Mouse (Mus musculus): ENCODE results near the gene Gm49721. TPM values are rescaled to one million over a fixed set of nuclear protein-coding genes. Genes with fewer than 3 reads are reported as not detected.
"Not testable (repeated sequence)": the region's sequence is repeated elsewhere in the genome, so short reads cannot be mapped to it uniquely, and the experiment has no call there.

Gm49721 gene
- polyA plus RNA-seq, 1 experiment from 2014 or later, result 0.75 TPM

DNA sequence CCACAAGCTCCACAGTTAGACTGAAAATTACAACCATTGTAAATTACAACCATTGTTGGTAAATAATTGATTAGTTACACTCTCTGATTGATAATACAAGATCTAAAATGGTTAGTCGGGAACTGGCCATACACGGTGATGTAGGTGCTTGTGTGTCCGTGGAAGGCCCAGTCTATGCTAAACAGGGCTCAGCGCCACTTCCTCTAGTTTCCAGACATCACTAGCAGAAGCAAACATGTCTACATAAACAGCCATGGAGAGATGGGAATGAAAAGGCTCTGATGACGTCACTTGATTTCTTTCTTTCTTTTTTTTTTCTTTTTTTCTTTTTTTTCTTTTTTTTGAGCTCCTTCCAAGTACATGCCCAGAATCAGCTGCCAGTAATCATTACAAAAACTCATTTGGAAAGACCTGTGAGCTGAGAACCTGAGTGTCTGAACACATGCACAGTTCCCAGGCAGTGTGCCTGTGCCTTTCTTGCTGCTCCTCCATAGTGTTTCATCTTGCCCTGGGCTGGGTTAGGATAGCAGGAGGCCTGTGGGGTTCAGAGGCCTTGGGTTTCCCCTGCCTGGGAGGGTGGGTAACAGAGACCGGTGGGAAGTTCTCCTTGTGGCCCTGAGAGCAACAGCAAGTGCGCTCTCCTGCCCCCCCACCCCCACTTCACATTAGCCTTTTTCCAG is 91.0 kb downstream of the Gm49721 start:
- WGBS, result 84% methylated on average over 5 of the region's 7 CpGs
- ATAC-seq (ENCODE audit: low FRiP score, low TSS enrichment); H3K27ac ChIP-seq (ENCODE audit: low read length): not testable (repeated sequence)

DNA sequence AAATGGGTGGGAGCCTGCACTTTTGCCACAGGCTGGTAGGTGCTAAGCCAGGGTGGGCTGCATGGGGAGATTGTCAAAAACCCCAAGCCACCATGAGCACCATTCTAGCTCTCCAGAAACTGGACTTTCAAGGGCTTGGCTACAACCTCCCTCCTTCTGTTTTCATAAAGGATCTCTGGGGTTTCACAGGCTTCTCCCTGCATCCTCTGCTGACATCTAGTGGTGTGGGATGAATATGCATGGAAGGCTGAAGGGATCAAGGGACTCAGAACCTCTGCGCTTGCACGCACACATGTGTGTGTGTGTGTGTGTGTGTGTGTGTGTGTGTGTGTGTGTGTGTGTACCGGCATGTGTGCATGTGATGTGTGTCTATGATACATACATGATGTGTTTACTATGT is 95.8 kb downstream of the Gm49721 start:
- not testable (repeated sequence) for H3K27ac ChIP-seq (ENCODE audit: low read length); H3K4me2 ChIP-seq (replicated peaks; ENCODE audit: low read depth, low read length); H3K27me3 ChIP-seq (ENCODE audit: insufficient read depth, low read length); H3K9me3 ChIP-seq (ENCODE audit: low read length); H3K4me3 ChIP-seq (ENCODE audit: low read length); H3K9ac ChIP-seq (replicated peaks; ENCODE audit: low read length); H3K36me3 ChIP-seq (ENCODE audit: insufficient read depth, low read length); H3K4me1 ChIP-seq (ENCODE audit: insufficient read depth, low read length)
- ATAC-seq (ENCODE audit: low FRiP score, low TSS enrichment), result peak; percentile 25; the same call in 1 of the 2 replicates
- 34% methylated on average over 3 of the region's 3 CpGs for WGBS

More for the DNA sequence above, 91.0 kb downstream of the Gm49721 start:
- not testable (repeated sequence) for H3K4me1 ChIP-seq (ENCODE audit: insufficient read depth, low read length); H3K4me3 ChIP-seq (ENCODE audit: low read length); H3K4me2 ChIP-seq (replicated peaks; ENCODE audit: low read depth, low read length); H3K9me3 ChIP-seq (ENCODE audit: low read length); H3K36me3 ChIP-seq (ENCODE audit: insufficient read depth, low read length); H3K27me3 ChIP-seq (ENCODE audit: insufficient read depth, low read length); H3K9ac ChIP-seq (replicated peaks; ENCODE audit: low read length)

DNA sequence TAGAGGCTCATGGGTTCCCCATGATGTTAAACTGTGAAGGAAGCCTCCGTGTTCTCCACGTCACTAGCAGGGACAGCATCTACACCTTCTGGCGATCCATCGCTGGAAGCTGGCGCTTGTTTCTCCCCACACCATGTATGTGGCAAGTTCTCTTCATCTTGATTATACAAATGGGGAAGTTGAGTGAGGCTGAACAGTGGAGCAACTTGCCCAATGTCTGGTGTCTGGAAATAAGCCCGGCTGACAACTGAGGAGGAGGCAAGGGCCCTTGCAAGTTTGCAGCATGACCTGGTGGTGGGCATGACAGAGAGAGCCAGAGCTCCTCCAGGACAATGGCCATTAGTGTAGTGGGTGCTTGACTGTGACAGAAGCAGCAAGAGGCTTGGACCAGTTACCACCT is 96.8 kb downstream of the Gm49721 start:
- not testable (repeated sequence) for ATAC-seq (ENCODE audit: low FRiP score, low TSS enrichment); H3K27ac ChIP-seq (ENCODE audit: low read length); H3K4me3 ChIP-seq (ENCODE audit: low read length); H3K36me3 ChIP-seq (ENCODE audit: insufficient read depth, low read length); H3K4me1 ChIP-seq (ENCODE audit: insufficient read depth, low read length); H3K27me3 ChIP-seq (ENCODE audit: insufficient read depth, low read length); H3K9ac ChIP-seq (replicated peaks; ENCODE audit: low read length); H3K9me3 ChIP-seq (ENCODE audit: low read length); H3K4me2 ChIP-seq (replicated peaks; ENCODE audit: low read depth, low read length)
- 88% methylated on average over 5 of the region's 6 CpGs for WGBS

DNA sequence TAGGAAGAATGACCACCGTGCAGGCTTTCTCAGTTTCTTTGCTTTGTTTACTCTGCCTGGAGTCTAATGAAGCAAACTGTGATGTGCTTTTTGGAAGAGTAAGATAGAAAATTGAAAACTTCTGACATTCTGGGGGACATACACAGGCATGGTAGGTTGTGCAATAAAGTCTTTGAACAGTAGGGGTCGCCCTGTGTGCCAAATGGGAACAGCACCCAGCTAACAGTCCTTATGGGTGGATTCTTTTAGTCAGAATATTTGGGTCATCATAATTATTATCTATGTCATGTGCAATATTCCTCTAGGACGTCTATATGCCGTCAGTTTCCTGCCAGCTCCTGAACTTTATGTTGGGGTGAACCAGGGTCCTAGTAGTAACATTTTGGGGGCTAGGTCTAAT is 100.9 kb downstream of the Gm49721 start:
- ATAC-seq (ENCODE audit: low FRiP score, low TSS enrichment); H3K36me3 ChIP-seq (ENCODE audit: insufficient read depth, low read length); H3K9ac ChIP-seq (replicated peaks; ENCODE audit: low read length); H3K27ac ChIP-seq (ENCODE audit: low read length); H3K4me1 ChIP-seq (ENCODE audit: insufficient read depth, low read length); H3K27me3 ChIP-seq (ENCODE audit: insufficient read depth, low read length); H3K9me3 ChIP-seq (ENCODE audit: low read length); H3K4me2 ChIP-seq (replicated peaks; ENCODE audit: low read depth, low read length); H3K4me3 ChIP-seq (ENCODE audit: low read length): not testable (repeated sequence)
- WGBS, result 6% methylated on average over 1 of the region's 4 CpGs

DNA sequence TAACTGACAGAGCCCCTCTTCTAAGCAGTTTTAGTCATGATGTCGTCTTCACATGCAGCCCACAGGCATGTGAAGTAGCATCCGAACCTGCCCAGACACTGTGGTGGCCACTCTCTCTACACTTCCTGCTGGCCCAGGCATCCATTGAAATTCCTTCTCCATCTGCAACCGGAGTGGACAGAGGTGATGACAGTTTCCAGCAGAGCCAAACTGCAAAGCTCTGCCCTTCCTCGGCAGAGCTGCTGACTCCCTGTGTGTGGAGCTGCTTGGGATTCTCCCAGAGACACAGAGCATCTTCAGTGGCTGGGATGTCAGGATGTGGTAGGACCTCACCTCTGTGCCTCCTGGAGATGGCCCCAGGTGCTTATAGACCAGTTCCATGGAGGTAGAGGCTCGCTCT is 105.8 kb downstream of the Gm49721 start:
- not testable (repeated sequence) for H3K9me3 ChIP-seq (ENCODE audit: low read length); H3K27me3 ChIP-seq (ENCODE audit: insufficient read depth, low read length); H3K36me3 ChIP-seq (ENCODE audit: insufficient read depth, low read length); H3K27ac ChIP-seq (ENCODE audit: low read length); ATAC-seq (ENCODE audit: low FRiP score, low TSS enrichment); H3K9ac ChIP-seq (replicated peaks; ENCODE audit: low read length); H3K4me3 ChIP-seq (ENCODE audit: low read length); H3K4me1 ChIP-seq (ENCODE audit: insufficient read depth, low read length); H3K4me2 ChIP-seq (replicated peaks; ENCODE audit: low read depth, low read length)
- WGBS, result no CpG with 5 or more reads among the region's 5 CpGs

DNA sequence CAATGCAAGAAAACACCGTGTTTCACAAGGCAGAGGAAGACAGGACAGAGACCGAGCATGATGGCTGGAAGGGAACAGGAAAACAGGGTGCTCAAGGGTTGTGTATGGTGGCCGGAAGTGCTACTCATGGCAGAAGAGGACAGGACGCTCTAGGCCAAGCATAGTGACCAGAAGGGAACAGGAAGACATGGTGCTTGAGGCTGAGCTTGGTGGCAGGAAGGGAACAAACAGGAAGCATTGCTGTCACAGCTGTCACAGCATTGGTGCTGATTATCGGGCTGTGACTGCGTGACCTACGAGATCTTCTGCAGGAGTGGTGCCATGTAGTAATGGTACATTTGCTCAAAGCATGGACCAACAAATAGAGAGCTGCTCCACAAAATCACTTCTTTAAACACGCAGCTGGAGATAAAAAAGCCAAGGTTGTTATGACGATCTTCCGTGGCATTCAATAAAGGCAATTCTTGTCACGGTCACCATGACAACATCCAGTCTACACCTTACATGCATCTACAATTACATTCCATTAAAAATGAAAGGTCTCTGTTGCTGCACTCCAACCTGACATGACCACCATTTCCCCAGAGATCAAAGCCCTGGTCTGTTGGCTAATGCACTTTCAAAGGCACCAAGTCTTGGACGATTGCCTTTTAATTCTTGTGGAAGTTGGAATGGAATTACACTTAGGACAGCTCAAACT is 106.9 kb downstream of the Gm49721 start:
- not testable (repeated sequence) for H3K4me1 ChIP-seq (ENCODE audit: insufficient read depth, low read length); H3K9ac ChIP-seq (replicated peaks; ENCODE audit: low read length); H3K4me2 ChIP-seq (replicated peaks; ENCODE audit: low read depth, low read length); H3K36me3 ChIP-seq (ENCODE audit: insufficient read depth, low read length); H3K27ac ChIP-seq (ENCODE audit: low read length); H3K27me3 ChIP-seq (ENCODE audit: insufficient read depth, low read length); H3K9me3 ChIP-seq (ENCODE audit: low read length); H3K4me3 ChIP-seq (ENCODE audit: low read length); ATAC-seq (ENCODE audit: low FRiP score, low TSS enrichment)
- WGBS, result no CpG with 5 or more reads among the region's 12 CpGs

DNA sequence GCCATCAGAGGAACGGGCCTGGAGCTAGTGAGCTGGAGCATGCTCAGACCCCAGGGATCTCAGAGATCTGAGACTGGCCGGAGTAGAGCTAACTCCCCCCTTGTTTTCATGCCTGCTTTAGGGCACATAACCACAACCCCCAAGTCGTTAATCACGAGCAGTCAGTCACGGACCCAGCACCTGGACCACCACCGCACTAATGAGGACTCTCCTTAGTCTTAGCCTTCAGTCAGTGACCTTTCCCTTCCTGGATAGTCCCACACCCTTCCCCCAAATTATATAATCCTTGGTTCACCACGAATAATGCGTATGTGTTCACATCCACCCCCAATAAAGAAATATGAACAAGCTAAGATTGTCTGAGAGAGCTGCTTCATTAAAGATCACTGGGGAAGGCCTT is 108.1 kb downstream of the Gm49721 start:
- H3K4me1 ChIP-seq (ENCODE audit: insufficient read depth, low read length); H3K27ac ChIP-seq (ENCODE audit: low read length); H3K4me2 ChIP-seq (replicated peaks; ENCODE audit: low read depth, low read length); H3K9me3 ChIP-seq (ENCODE audit: low read length); H3K36me3 ChIP-seq (ENCODE audit: insufficient read depth, low read length); H3K4me3 ChIP-seq (ENCODE audit: low read length); H3K27me3 ChIP-seq (ENCODE audit: insufficient read depth, low read length); H3K9ac ChIP-seq (replicated peaks; ENCODE audit: low read length): not testable (repeated sequence)
- 40% methylated on average over 6 of the region's 8 CpGs for WGBS
- 0 out of 2 replicates have a peak, but pooled peaks have one; percentile 12 for ATAC-seq (ENCODE audit: low FRiP score, low TSS enrichment)

Other genes starting within 250 kb of the Gm49721 start
- 240 and 248 TPM in 2 replicates for gene Ezr, start 196.1 kb upstream of the Gm49721 start, polyA plus RNA-seq (2015; fragmentation: Nextera tagmentation; extraction: Ambion mirVana)
- 60.4 and 60.6 TPM in 2 replicates for gene Rsph3b, start 30.2 kb upstream of the Gm49721 start, polyA plus RNA-seq (2015; fragmentation: Nextera tagmentation; extraction: Ambion mirVana)
- gene Tagap1, start 17.7 kb upstream of the Gm49721 start, polyA plus RNA-seq (2015; fragmentation: Nextera tagmentation; extraction: Ambion mirVana), result 58.2 and 59.7 TPM in 2 replicates
- 319 and 386 TPM in 2 replicates for gene Rnaset2b, start 8.3 kb upstream of the Gm49721 start, polyA plus RNA-seq (2015; fragmentation: Nextera tagmentation; extraction: Ambion mirVana)
- gene Gm1604a, start 46.7 kb downstream of the Gm49721 start, polyA plus RNA-seq (2015; fragmentation: Nextera tagmentation; extraction: Ambion mirVana), result 0.33 TPM in 1 of 2 replicates, not detected in the other
- gene Rps6ka2, start 191.2 kb downstream of the Gm49721 start, polyA plus RNA-seq (2015; fragmentation: Nextera tagmentation; extraction: Ambion mirVana), result 18.7 and 22.5 TPM in 2 replicates